Mouse (Mus musculus): ENCODE data around the gene Nus1.

GRCm38 (mm10) chr10:52405160-52405559, 12.2 kb upstream of the Nus1 start:
- TF ChIP-seq E2F4 (IDR thresholded peaks at IDR 0.05; ENCODE audit: insufficient read depth), result no peak
- TF ChIP-seq POLR2A (IDR thresholded peaks at IDR 0.05; ENCODE audit: insufficient read length, low read depth), result no peak
- TF ChIP-seq MYOD1 (IDR thresholded peaks at IDR 0.05; ENCODE audit: control insufficient read depth in 1 of 3, insufficient read length in 2 of 3, low read depth in 2 of 3), result no peak
- TF ChIP-seq TCF12 (IDR thresholded peaks at IDR 0.05; ENCODE audit: insufficient read depth, poor library complexity, severe bottlenecking), result no peak
- TF ChIP-seq MAX (IDR thresholded peaks at IDR 0.05; ENCODE audit: low read depth), result no peak
- no peak for TF ChIP-seq CEBPB (IDR thresholded peaks at IDR 0.05; ENCODE audit: insufficient read depth, poor library complexity, severe bottlenecking)
- TF ChIP-seq USF1 (IDR thresholded peaks at IDR 0.05; ENCODE audit: low read depth), result no peak
